ENCODE assay signal across 9 mouse cellular contexts in the genomic region with DNA sequence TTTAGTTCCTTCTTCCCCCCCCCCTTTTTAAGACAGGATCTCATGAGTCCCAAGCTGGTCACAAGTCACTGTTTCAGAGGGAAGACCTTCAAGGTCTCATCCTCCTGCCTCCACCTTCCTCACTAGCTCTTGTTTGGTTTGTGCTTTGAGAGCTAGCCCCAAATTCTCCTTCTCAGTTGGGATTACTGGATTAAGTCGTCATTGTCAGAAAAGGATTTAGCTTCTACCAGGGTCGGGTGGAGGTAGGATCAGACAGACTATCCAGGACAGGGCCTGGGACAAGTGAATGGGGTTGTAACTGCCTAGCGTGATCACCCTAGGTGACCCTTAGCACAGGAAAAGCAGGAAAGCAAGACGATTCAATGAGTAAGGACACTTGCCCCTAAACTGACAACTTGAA. TPM values are rescaled to one million over a fixed set of nuclear protein-coding genes. Genes with fewer than 3 reads are reported as not detected.
DNase-seq lines count a peak whose midpoint lies in the region; ATAC-seq and TF ChIP-seq lines count a peak whose summit lies in the region.
"Had no signal": no experiment of that assay in that cellular context is flagged by ENCODE, and none has a peak within 500 bp of the region (broad histone marks: within the 10 kb centered on the region; RNA-seq: fewer than 3 reads in every experiment).

No protein-coding gene starts in this region.

- H3K36me3 ChIP-seq in lung, embryonic 14.5 days (ENCODE audit: insufficient read depth) = peaks cover 21% of the 10 kb centered on the region; the same call in 1 of the 2 replicates
- H3K36me3 ChIP-seq in limb, embryonic 10.5 days = peaks cover 39% of the 10 kb centered on the region
- H3K36me3 ChIP-seq in neural tube, embryonic 13.5 days = peaks cover 22% of the 10 kb centered on the region

- H3K4me2 ChIP-seq in lung, embryonic 14.5 days = peak overlapping the region; percentile 78
- H3K4me2 ChIP-seq in neural tube, embryonic 13.5 days = peak overlapping the region; percentile 82

- no peak for DNase-seq in lung, embryonic 14.5 days
- DNase-seq in lung, postnatal 25 days (ENCODE audit: low spot score) = no peak
- DNase-seq in limb, embryonic 10.5 days (ENCODE audit: low spot score) = no peak
- DNase-seq in cerebellum, postnatal 10 days = no peak
- no peak for DNase-seq in layer of hippocampus, postnatal 36 days
- DNase-seq in kidney, adult 18-20 months = no peak
- DNase-seq: lung, adult 2 months had no signal

- peaks cover 7% of the 10 kb centered on the region for H3K4me1 ChIP-seq in lung, embryonic 14.5 days (ENCODE audit: insufficient read depth)
- H3K4me1 ChIP-seq in embryonic fibroblast, embryonic 13.5 days (ENCODE audit: control insufficient read depth, insufficient read depth, low read length) = peaks cover 6% of the 10 kb centered on the region; the same call in 1 of the 2 replicates
- peaks cover 18% of the 10 kb centered on the region for H3K4me1 ChIP-seq in limb, embryonic 10.5 days
- peaks cover 31% of the 10 kb centered on the region for H3K4me1 ChIP-seq in neural tube, embryonic 13.5 days (replicated peaks)

- H3K27me3 ChIP-seq in lung, embryonic 14.5 days (ENCODE audit: insufficient read depth, low read length) = no peaks in the 10 kb centered on the region
- H3K27me3 ChIP-seq in limb, embryonic 10.5 days (ENCODE audit: low read depth, poor library complexity, severe bottlenecking) = no peaks in the 10 kb centered on the region
- no peaks in the 10 kb centered on the region for H3K27me3 ChIP-seq in neural tube, embryonic 13.5 days

- 45% methylated on average over 4 of the region's 4 CpGs for WGBS in lung, embryonic 14.5 days
- WGBS in limb, embryonic 10.5 days = 65% methylated on average over 4 of the region's 4 CpGs
- WGBS in neural tube, embryonic 13.5 days = 74% methylated on average over 4 of the region's 4 CpGs

- ATAC-seq in lung, embryonic 14.5 days (ENCODE audit: insufficient read depth) = no peak
- no peak for ATAC-seq in neural tube, embryonic 13.5 days (ENCODE audit: low read depth)

- H3K4me3 ChIP-seq in lung, embryonic 14.5 days (ENCODE audit: low read depth, low read length) = peak overlapping the region; percentile 91
- peak overlapping the region; percentile 92 for H3K4me3 ChIP-seq in embryonic fibroblast, embryonic 13.5 days (ENCODE audit: insufficient read depth, low read length)
- H3K4me3 ChIP-seq in limb, embryonic 10.5 days = peak overlapping the region; percentile 76
- H3K4me3 ChIP-seq in neural tube, embryonic 13.5 days = peak overlapping the region; percentile 84

- peak overlapping the region; percentile 94 for H3K9ac ChIP-seq in lung, embryonic 14.5 days
- H3K9ac ChIP-seq in neural tube, embryonic 13.5 days = peak overlapping the region; percentile 90

- TF ChIP-seq CTCF in lung, embryonic 14.5 days (IDR thresholded peaks at IDR 0.05; ENCODE audit: low read depth) = no peak
- no peak for TF ChIP-seq CTCF in embryonic fibroblast, embryonic 13.5 days (IDR thresholded peaks at IDR 0.05; ENCODE audit: borderline replicate concordance, insufficient read depth, low read length)

- no peak overlapping the region for H3K27ac ChIP-seq in lung, embryonic 14.5 days (ENCODE audit: low read depth)
- no peak overlapping the region for H3K27ac ChIP-seq in embryonic fibroblast, embryonic 13.5 days (ENCODE audit: insufficient read depth, low read length)
- no peak overlapping the region for H3K27ac ChIP-seq in limb, embryonic 10.5 days
- H3K27ac ChIP-seq in neural tube, embryonic 13.5 days (replicated peaks) = no peak overlapping the region

- TF ChIP-seq POLR2A in embryonic fibroblast, embryonic 13.5 days (IDR thresholded peaks at IDR 0.05; ENCODE audit: low read depth, low read length) = no peak

- H3K9me3 ChIP-seq in lung, embryonic 14.5 days (ENCODE audit: low read depth, low read length) = no peaks in the 10 kb centered on the region
- H3K9me3 ChIP-seq in limb, embryonic 10.5 days (replicated peaks) = no peaks in the 10 kb centered on the region
- no peaks in the 10 kb centered on the region for H3K9me3 ChIP-seq in neural tube, embryonic 13.5 days

RNA-seq across cellular contexts. Expression of a gene that starts 1.7 kb away (rescaled TPM):
- polyA plus RNA-seq in lung, embryonic 14.5 days (2014; fragmentation: Nextera tagmentation; extraction: Ambion mirVana) = 22.4 and 24.9 TPM in 2 replicates
- polyA plus RNA-seq in embryonic fibroblast, embryonic 13.5 days (2011; ENCODE audit: insufficient read length, low read depth, missing spikeins) = 6.5 and 10.4 TPM in 2 replicates
- polyA plus RNA-seq in limb, embryonic 10.5 days (2016; fragmentation: Nextera tagmentation; extraction: Ambion mirVana) = 31.8 and 38.7 TPM in 2 replicates
- 12.2 and 14.3 TPM in 2 replicates for polyA plus RNA-seq in neural tube, embryonic 13.5 days (2015; fragmentation: Nextera tagmentation; extraction: Ambion mirVana)
- 10 to 100 TPM; 18.0 to 19.1 TPM for total RNA-seq in layer of hippocampus, postnatal 36 days (2021)

RNA-seq across cellular contexts. Expression of a gene that starts 19.9 kb away (rescaled TPM):
- 180 and 193 TPM in 2 replicates for polyA plus RNA-seq in lung, embryonic 14.5 days (2014; fragmentation: Nextera tagmentation; extraction: Ambion mirVana)
- polyA plus RNA-seq in embryonic fibroblast, embryonic 13.5 days (2011; ENCODE audit: insufficient read length, low read depth, missing spikeins) = 108 and 121 TPM in 2 replicates
- 128 and 137 TPM in 2 replicates for polyA plus RNA-seq in limb, embryonic 10.5 days (2016; fragmentation: Nextera tagmentation; extraction: Ambion mirVana)
- 136 and 166 TPM in 2 replicates for polyA plus RNA-seq in neural tube, embryonic 13.5 days (2015; fragmentation: Nextera tagmentation; extraction: Ambion mirVana)
- total RNA-seq in layer of hippocampus, postnatal 36 days (2021) = 100 to 1,000 TPM; 109 to 139 TPM

RNA-seq across cellular contexts. Expression of a gene that starts 29.2 kb away (rescaled TPM):
- not detected in 2 replicates for polyA plus RNA-seq in lung, embryonic 14.5 days (2014; fragmentation: Nextera tagmentation; extraction: Ambion mirVana)
- not detected in 2 replicates for polyA plus RNA-seq in embryonic fibroblast, embryonic 13.5 days (2011; ENCODE audit: insufficient read length, low read depth, missing spikeins)
- polyA plus RNA-seq in limb, embryonic 10.5 days (2016; fragmentation: Nextera tagmentation; extraction: Ambion mirVana) = not detected in 2 replicates
- polyA plus RNA-seq in neural tube, embryonic 13.5 days (2015; fragmentation: Nextera tagmentation; extraction: Ambion mirVana) = not detected in 2 replicates
- total RNA-seq in layer of hippocampus, postnatal 36 days (2021) = not detected
- polyA plus RNA-seq: lung, adult 2 months had no signal
